Mouse (Mus musculus): ENCODE data around the gene Zfp91. TPM values are rescaled to one million over a fixed set of nuclear protein-coding genes. Genes with fewer than 3 reads are reported as not detected.

Zfp91 gene
- total RNA-seq (2014; fragmentation: Nextera tagmentation) (62.4 and 66.6 TPM in 2 replicates), total RNA-seq (2017) (105 and 123 TPM in 2 replicates)

- peak; percentile 86 for ATAC-seq (replicated peaks; ENCODE audit: low FRiP score, low TSS enrichment, poor library complexity, severe bottlenecking)
Observed at GRCm38 (mm10) chr19:12795511-12796327, at the start of gene Zfp91, which contains the start of gene Lpxn. Gene Zfp91 (minus strand): TSS chr19:12796126. Gene Lpxn (plus strand): TSS chr19:12796193.

GRCm38 (mm10) chr19:12838507-12838906, 42.6 kb upstream of the Zfp91 start:
- ATAC-seq (replicated peaks; ENCODE audit: low FRiP score, low TSS enrichment, poor library complexity, severe bottlenecking) = no peak

- peak; percentile 100 for ATAC-seq (replicated peaks; ENCODE audit: low FRiP score, low TSS enrichment, poor library complexity, severe bottlenecking)
Observed at GRCm38 (mm10) chr19:12833625-12834024, 37.7 kb upstream of the Zfp91 start.

GRCm38 (mm10) chr19:12831559-12831958, 35.6 kb upstream of the Zfp91 start:
- ATAC-seq (replicated peaks; ENCODE audit: low FRiP score, low TSS enrichment, poor library complexity, severe bottlenecking) = no peak

- ATAC-seq (replicated peaks; ENCODE audit: low FRiP score, low TSS enrichment, poor library complexity, severe bottlenecking) = no peak
Observed at GRCm38 (mm10) chr19:12830823-12831430, 35.0 kb upstream of the Zfp91 start.

- peak; percentile 77 for ATAC-seq (replicated peaks; ENCODE audit: low FRiP score, low TSS enrichment, poor library complexity, severe bottlenecking)
Observed at GRCm38 (mm10) chr19:12824549-12824948, 28.6 kb upstream of the Zfp91 start.

- ATAC-seq (replicated peaks; ENCODE audit: low FRiP score, low TSS enrichment, poor library complexity, severe bottlenecking) = no peak
Observed at GRCm38 (mm10) chr19:12820383-12820782, 24.5 kb upstream of the Zfp91 start.

GRCm38 (mm10) chr19:12818507-12818906, 22.6 kb upstream of the Zfp91 start:
- ATAC-seq (replicated peaks; ENCODE audit: low FRiP score, low TSS enrichment, poor library complexity, severe bottlenecking) = no peak

GRCm38 (mm10) chr19:12813883-12814282, 18.0 kb upstream of the Zfp91 start:
- no peak for ATAC-seq (replicated peaks; ENCODE audit: low FRiP score, low TSS enrichment, poor library complexity, severe bottlenecking)

- peak; percentile 87 for ATAC-seq (replicated peaks; ENCODE audit: low FRiP score, low TSS enrichment, poor library complexity, severe bottlenecking)
Observed at GRCm38 (mm10) chr19:12812644-12813364, 16.9 kb upstream of the Zfp91 start.

GRCm38 (mm10) chr19:12806214-12806613, 10.3 kb upstream of the Zfp91 start:
- ATAC-seq (replicated peaks; ENCODE audit: low FRiP score, low TSS enrichment, poor library complexity, severe bottlenecking) = no peak

- ATAC-seq (replicated peaks; ENCODE audit: low FRiP score, low TSS enrichment, poor library complexity, severe bottlenecking) = no peak
Observed at GRCm38 (mm10) chr19:12805730-12806129, 9.8 kb upstream of the Zfp91 start.

- no peak for ATAC-seq (replicated peaks; ENCODE audit: low FRiP score, low TSS enrichment, poor library complexity, severe bottlenecking)
Observed at GRCm38 (mm10) chr19:12804237-12804636, 8.3 kb upstream of the Zfp91 start.

GRCm38 (mm10) chr19:12802830-12803229, 6.9 kb upstream of the Zfp91 start:
- ATAC-seq (replicated peaks; ENCODE audit: low FRiP score, low TSS enrichment, poor library complexity, severe bottlenecking) = no peak

- no peak for ATAC-seq (replicated peaks; ENCODE audit: low FRiP score, low TSS enrichment, poor library complexity, severe bottlenecking)
Observed at GRCm38 (mm10) chr19:12801046-12801445, 5.1 kb upstream of the Zfp91 start.

- no peak for ATAC-seq (replicated peaks; ENCODE audit: low FRiP score, low TSS enrichment, poor library complexity, severe bottlenecking)
Observed at GRCm38 (mm10) chr19:12800621-12801020, 4.7 kb upstream of the Zfp91 start.

GRCm38 (mm10) chr19:12799081-12799480, 3.2 kb upstream of the Zfp91 start:
- no peak for ATAC-seq (replicated peaks; ENCODE audit: low FRiP score, low TSS enrichment, poor library complexity, severe bottlenecking)

- no peak for ATAC-seq (replicated peaks; ENCODE audit: low FRiP score, low TSS enrichment, poor library complexity, severe bottlenecking)
Observed at GRCm38 (mm10) chr19:12798404-12798803, 2.5 kb upstream of the Zfp91 start.

- ATAC-seq (replicated peaks; ENCODE audit: low FRiP score, low TSS enrichment, poor library complexity, severe bottlenecking) = no peak
Observed at GRCm38 (mm10) chr19:12797071-12797470, 1.1 kb upstream of the Zfp91 start.

- peak; percentile 60 for ATAC-seq (replicated peaks; ENCODE audit: low FRiP score, low TSS enrichment, poor library complexity, severe bottlenecking)
Observed at GRCm38 (mm10) chr19:12796328-12796931, 504 bp upstream of the Zfp91 start.

All from megakaryocyte-erythroid progenitor cell, adult 5-6 weeks (primary cell).